Mouse (Mus musculus) liver, postnatal 0 days (tissue): ENCODE data around the gene Zc3h7b. TPM values are rescaled to one million over a fixed set of nuclear protein-coding genes. Genes with fewer than 3 reads are reported as not detected.

Experiments used
- ATAC-seq: fragments of 200-750 bp; cut with Nextera tagmentation; 2 replicates; pipeline ENCODE4 v1.8.0; 2017; ENCODE audit warnings: mild to moderate bottlenecking, moderate library complexity
- DNase-seq: peaks from one replicate; pipeline ENCODE4 v3.0.0-alpha.2; 2016
- H3K27ac ChIP-seq: fragments of 300-500 bp; sonication (generic); 2 replicates; pipeline ENCODE4 v1.5.1; 2014; ENCODE audit warnings: antibody characterized with exemption, moderate library complexity, mild to moderate bottlenecking, low read depth
- H3K27me3 ChIP-seq: fragments of 300-500 bp; sonication (generic); 2 replicates; pipeline ENCODE4 v1.6.1; 2014; ENCODE audit warnings: low read length, control low read depth, mixed read lengths; ENCODE audit not compliant: insufficient read depth
- H3K36me3 ChIP-seq: fragments of 300-500 bp; sonication (generic); replicated peaks from 2 replicates; pipeline ENCODE4 v1.6.1; 2014; ENCODE audit warnings: mild to moderate bottlenecking, control low read depth, low read length, moderate library complexity, mixed read lengths; ENCODE audit not compliant: insufficient read depth
- H3K4me1 ChIP-seq: fragments of 300-500 bp; sonication (generic); 2 replicates; pipeline ENCODE4 v1.6.1; 2014; ENCODE audit warnings: antibody characterized with exemption, mild to moderate bottlenecking, control low read depth; ENCODE audit not compliant: insufficient read depth
- H3K4me2 ChIP-seq: fragments of 300-500 bp; sonication (generic); 2 replicates; pipeline ENCODE4 v1.6.1; 2014; ENCODE audit warnings: low read depth, mild to moderate bottlenecking, low read length, moderate library complexity, mixed read lengths
- H3K4me3 ChIP-seq: fragments of 300-500 bp; sonication (generic); 2 replicates; pipeline ENCODE4 v1.5.1; 2014; ENCODE audit warnings: low read depth, low read length
- H3K9ac ChIP-seq: fragments of 300-500 bp; sonication (generic); replicated peaks from 2 replicates; pipeline ENCODE4 v1.6.1; 2014; ENCODE audit warnings: mild to moderate bottlenecking, moderate library complexity
- H3K9me3 ChIP-seq: fragments of 300-500 bp; sonication (generic); 2 replicates; pipeline ENCODE4 v1.6.1; 2016; ENCODE audit warnings: mild to moderate bottlenecking, control low read depth, low read length, mixed read lengths
- CTCF ChIP-seq: sonication (generic); IDR thresholded peaks from 2 replicates; pipeline ENCODE4 v1.5.1; 2016; ENCODE audit warnings: antibody characterized with exemption, low read depth
- EP300 ChIP-seq: IDR thresholded peaks from 2 replicates; pipeline ENCODE4 v1.6.1; 2016; ENCODE audit warnings: antibody characterized with exemption, low read depth, mild to moderate bottlenecking
- WGBS: fragments of 180-500 bp; shearing (Covaris S2); extraction: QIAGEN DNeasy Blood & Tissue Kit; methylation state at CpG from one replicate; pipeline ENCODE4 v1.1.7; 2014; ENCODE audit not compliant: insufficient replicate concordance; 5-methylcytosine and 5-hydroxymethylcytosine counted together
- polyA plus RNA-seq: library from polyadenylated mRNA; unstranded; fragments of >200 nt; fragmentation: Nextera tagmentation; extraction: Ambion mirVana; gene quantifications from 2 replicates; pipeline ENCODE4 v1.2.1, GENCODE M21; 2015

The Zc3h7b gene
- polyA plus RNA-seq, 1 experiment from 2014 or later, result 4.2 TPM

GRCm38 (mm10) chr15:81745601-81746114, 801 bp downstream of the Zc3h7b start:
- Histone ChIP-seq H3K9me3 (no peaks in the 10 kb centered on the region), H3K9ac (peak overlapping the region; percentile 91), H3K4me1 (peaks cover 9% of the 10 kb centered on the region; the same call in 1 of the 2 replicates), H3K36me3 (no peaks in the 10 kb centered on the region), H3K27me3 (no peaks in the 10 kb centered on the region), H3K4me2 (peak overlapping the region; percentile 87), H3K4me3 (peak overlapping the region; percentile 83), H3K27ac (peak overlapping the region; percentile 84)
- ATAC-seq (peak; percentile 64), DNase-seq (peak; percentile 67)
- TF ChIP-seq CTCF (no peak), EP300 (no peak; the same call in 1 of the 2 replicates)
- under 1% methylated on average over 31 of the region's 33 CpGs for WGBS

GRCm38 (mm10) chr15:81749742-81750141, 4.9 kb downstream of the Zc3h7b start:
- H3K9me3 ChIP-seq, result no peaks in the 10 kb centered on the region
- H3K27me3 ChIP-seq, result no peaks in the 10 kb centered on the region
- DNase-seq (no peak), ATAC-seq (no peak)
- H3K36me3 ChIP-seq, result no peaks in the 10 kb centered on the region
- H3K4me1 ChIP-seq, result 0 out of 2 replicates have a peak, but pooled peaks cover 3% of the 10 kb centered on the region
- no peak overlapping the region; the same call in 1 of the 2 replicates for H3K4me2 ChIP-seq
- H3K27ac ChIP-seq, result no peak overlapping the region
- 69% methylated on average over 14 of the region's 14 CpGs for WGBS
- H3K4me3 ChIP-seq, result no peak overlapping the region
- TF ChIP-seq EP300, result no peak
- no peak for TF ChIP-seq CTCF
- no peak overlapping the region for H3K9ac ChIP-seq

DNA sequence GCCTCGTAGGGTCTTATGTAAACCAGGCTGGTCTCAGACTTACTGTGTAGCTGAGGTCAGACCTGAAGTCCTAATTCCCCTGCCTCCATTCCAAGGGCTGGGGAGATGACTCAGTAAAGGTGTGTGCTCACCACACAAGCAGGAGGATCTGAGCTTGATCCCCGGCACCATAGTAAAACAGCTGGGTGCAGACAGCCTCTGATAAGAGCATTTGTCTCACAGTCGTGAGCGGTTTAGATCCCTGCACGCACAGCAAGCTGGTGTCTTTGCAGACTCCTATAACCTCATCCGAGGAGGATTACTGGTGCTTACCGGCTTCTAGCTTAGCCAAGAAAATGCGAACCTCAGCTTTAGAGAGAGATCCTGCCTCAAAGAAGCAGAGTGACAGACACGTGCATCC, 8.8 kb downstream of the Zc3h7b start:
- no peak overlapping the region for H3K9ac ChIP-seq
- H3K27me3 ChIP-seq, result no peaks in the 10 kb centered on the region
- no peak for TF ChIP-seq CTCF
- TF ChIP-seq EP300, result no peak
- WGBS, result 77% methylated on average over 9 of the region's 9 CpGs
- no peaks in the 10 kb centered on the region for H3K4me1 ChIP-seq
- H3K27ac ChIP-seq, result no peak overlapping the region
- 0 out of 2 replicates have a peak, but pooled peaks cover 5% of the 10 kb centered on the region for H3K36me3 ChIP-seq
- H3K9me3 ChIP-seq, result no peaks in the 10 kb centered on the region
- DNase-seq, result no peak
- ATAC-seq, result no peak
- H3K4me3 ChIP-seq, result no peak overlapping the region
- H3K4me2 ChIP-seq, result no peak overlapping the region

DNA sequence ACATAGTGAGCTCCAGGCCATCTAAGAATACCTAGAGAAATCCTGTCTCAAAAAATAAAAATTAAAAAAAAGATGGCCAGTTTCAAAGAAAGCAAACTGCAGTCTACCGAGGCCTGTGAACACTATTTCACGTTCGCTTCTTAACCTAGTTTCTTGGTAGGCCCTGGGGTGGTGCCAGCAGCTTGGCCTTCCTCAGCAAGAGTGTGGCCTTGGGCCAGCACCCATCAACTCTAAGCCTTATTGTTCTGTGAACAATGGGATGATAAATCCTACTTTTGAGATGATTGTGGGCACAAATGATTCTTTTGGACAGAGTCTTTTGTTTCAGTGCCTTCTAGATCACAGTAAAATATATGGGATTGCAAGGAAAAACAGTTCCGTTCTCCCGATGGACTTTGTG, 13.8 kb downstream of the Zc3h7b start:
- DNase-seq (no peak), ATAC-seq (no peak)
- Histone ChIP-seq H3K4me2 (no peak overlapping the region), H3K9ac (no peak overlapping the region), H3K4me3 (no peak overlapping the region), H3K36me3 (0 out of 2 replicates have a peak, but pooled peaks cover 5% of the 10 kb centered on the region), H3K9me3 (no peaks in the 10 kb centered on the region), H3K4me1 (peaks cover 6% of the 10 kb centered on the region; the same call in 1 of the 2 replicates), H3K27ac (no peak overlapping the region), H3K27me3 (no peaks in the 10 kb centered on the region)
- TF ChIP-seq EP300 (no peak), CTCF (no peak)
- 87% methylated on average over 5 of the region's 5 CpGs for WGBS

GRCm38 (mm10) chr15:81759542-81759941, 14.7 kb downstream of the Zc3h7b start:
- DNase-seq (no peak), ATAC-seq (no peak)
- no peaks in the 10 kb centered on the region for H3K9me3 ChIP-seq
- peaks cover 9% of the 10 kb centered on the region; the same call in 1 of the 2 replicates for H3K4me1 ChIP-seq
- no peak overlapping the region for H3K4me2 ChIP-seq
- WGBS, result 62% methylated on average over 3 of the region's 3 CpGs
- no peak overlapping the region for H3K4me3 ChIP-seq
- H3K27me3 ChIP-seq, result no peaks in the 10 kb centered on the region
- no peak overlapping the region for H3K9ac ChIP-seq
- H3K36me3 ChIP-seq, result 0 out of 2 replicates have a peak, but pooled peaks cover 5% of the 10 kb centered on the region
- no peak overlapping the region for H3K27ac ChIP-seq
- TF ChIP-seq CTCF, result no peak
- no peak for TF ChIP-seq EP300

- DNase-seq (no peak), ATAC-seq (peak; percentile 66)
- Histone ChIP-seq H3K4me3 (no peak overlapping the region), H3K4me2 (no peak overlapping the region), H3K27me3 (no peaks in the 10 kb centered on the region), H3K36me3 (no peaks in the 10 kb centered on the region), H3K9me3 (no peaks in the 10 kb centered on the region), H3K9ac (no peak overlapping the region), H3K4me1 (peaks cover 11% of the 10 kb centered on the region; the same call in 1 of the 2 replicates), H3K27ac (no peak overlapping the region)
- 77% methylated on average over 5 of the region's 5 CpGs for WGBS
- TF ChIP-seq CTCF (no peak), EP300 (no peak)
Measured at GRCm38 (mm10) chr15:81760361-81761079, 15.7 kb downstream of the Zc3h7b start.
